Mouse (Mus musculus): ENCODE data around the gene Idnk. TPM values are rescaled to one million over a fixed set of nuclear protein-coding genes. Genes with fewer than 3 reads are reported as not detected.
A peak's percentile ranks its signal among the peaks of the same experiment; 100 is the strongest.

The Idnk gene
- polyA plus RNA-seq, 1 experiment: 36.8 TPM

DNA sequence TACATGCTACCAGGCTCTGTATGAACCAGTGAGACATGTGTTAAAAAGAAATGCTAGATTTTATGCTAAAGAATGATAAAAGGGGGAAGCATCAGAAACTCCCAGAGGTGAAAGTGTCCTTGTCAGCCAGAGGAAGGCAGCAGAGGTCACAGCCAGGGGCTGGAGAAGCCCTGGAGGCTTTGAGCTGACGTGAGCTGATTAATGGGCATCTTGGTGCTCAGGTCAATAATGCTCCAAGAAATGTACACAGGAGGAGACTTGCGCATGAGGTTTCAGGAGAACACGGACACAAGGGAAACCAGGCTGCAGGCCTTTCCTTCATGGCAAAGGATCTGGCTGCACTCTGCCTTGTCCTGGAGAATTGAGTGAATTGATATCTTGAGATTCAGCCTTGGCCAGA lies 30.3 kb downstream of the Idnk start:
- DNase-seq (ENCODE audit: low read depth, low spot score): no peak
- 95% methylated on average over 3 of the region's 3 CpGs for WGBS

- 53% methylated on average over 4 of the region's 4 CpGs for WGBS
Measured at GRCm38 (mm10) chr13:58188412-58188811, 31.0 kb downstream of the Idnk start.

GRCm38 (mm10) chr13:58189473-58189872 lies 32.0 kb downstream of the Idnk start:
- WGBS: 53% methylated on average over 5 of the region's 5 CpGs
- DNase-seq (ENCODE audit: low read depth, low spot score): no peak

More at GRCm38 (mm10) chr13:58188412-58188811, 31.0 kb downstream of the Idnk start:
- DNase-seq (ENCODE audit: low read depth, low spot score): peak; percentile 58

GRCm38 (mm10) chr13:58191516-58191915 lies 34.1 kb downstream of the Idnk start:
- DNase-seq (ENCODE audit: low read depth, low spot score): no peak
- 96% methylated on average over 14 of the region's 14 CpGs for WGBS

- DNase-seq (ENCODE audit: low read depth, low spot score): no peak
- 96% methylated on average over 6 of the region's 6 CpGs for WGBS
Measured at GRCm38 (mm10) chr13:58192146-58192545, 34.7 kb downstream of the Idnk start.

GRCm38 (mm10) chr13:58193221-58193620 lies 35.8 kb downstream of the Idnk start:
- no peak for DNase-seq (ENCODE audit: low read depth, low spot score)
- WGBS: 98% methylated on average over 3 of the region's 3 CpGs

GRCm38 (mm10) chr13:58194908-58195307 lies 37.5 kb downstream of the Idnk start:
- DNase-seq (ENCODE audit: low read depth, low spot score): no peak
- 80% methylated on average over 3 of the region's 3 CpGs for WGBS

DNA sequence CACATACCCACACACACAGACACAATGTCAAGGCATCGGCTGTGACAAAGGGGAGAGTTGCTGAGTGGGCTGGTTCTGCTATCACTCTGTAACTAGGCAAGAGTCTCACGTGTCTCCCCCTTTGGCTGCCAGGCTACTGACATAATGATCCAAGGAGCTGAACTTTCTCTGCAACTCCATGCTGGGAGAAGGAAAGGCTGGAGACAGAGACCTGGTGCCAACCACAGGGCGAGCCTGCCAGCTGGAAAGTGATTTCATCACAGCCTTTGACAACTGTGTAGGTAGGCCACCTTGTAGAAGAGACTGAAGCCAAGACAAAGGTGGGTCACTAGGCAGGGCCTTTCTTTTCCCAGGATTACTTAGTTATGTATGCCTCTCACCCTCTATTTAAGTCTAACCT lies 39.8 kb downstream of the Idnk start:
- WGBS: 76% methylated on average over 3 of the region's 3 CpGs
- DNase-seq (ENCODE audit: low read depth, low spot score): no peak

- 92% methylated on average over 7 of the region's 7 CpGs for WGBS
- DNase-seq (ENCODE audit: low read depth, low spot score): no peak
Measured at GRCm38 (mm10) chr13:58197981-58198640, 40.7 kb downstream of the Idnk start.

DNA sequence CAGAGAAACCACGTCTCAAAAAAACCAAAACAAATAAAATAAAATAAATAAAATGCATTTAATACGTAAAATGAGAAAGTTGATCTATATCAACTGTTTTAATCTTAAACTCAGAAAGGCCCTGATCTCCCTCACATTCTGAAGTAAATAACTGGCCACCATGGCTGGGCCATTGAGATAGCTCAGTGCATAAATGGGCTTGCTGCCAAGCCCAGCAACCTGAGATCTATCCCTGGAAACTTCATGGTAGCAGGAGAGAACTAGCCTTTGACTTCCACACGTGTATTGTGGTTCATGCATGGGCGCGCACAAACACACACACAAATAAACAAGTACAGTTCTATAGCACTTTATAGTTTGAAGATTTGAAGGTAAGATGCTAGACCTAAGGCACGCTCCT lies 43.9 kb downstream of the Idnk start:
- DNase-seq (ENCODE audit: low read depth, low spot score): no peak
- WGBS: 78% methylated on average over 6 of the region's 6 CpGs

GRCm38 (mm10) chr13:58201908-58202307 lies 44.5 kb downstream of the Idnk start:
- WGBS: 90% methylated on average over 3 of the region's 3 CpGs
- no peak for DNase-seq (ENCODE audit: low read depth, low spot score)

- DNase-seq (ENCODE audit: low read depth, low spot score): no peak
- WGBS: 71% methylated on average over 1 of the region's 1 CpGs
Measured at GRCm38 (mm10) chr13:58202903-58203302, 45.5 kb downstream of the Idnk start.

DNA sequence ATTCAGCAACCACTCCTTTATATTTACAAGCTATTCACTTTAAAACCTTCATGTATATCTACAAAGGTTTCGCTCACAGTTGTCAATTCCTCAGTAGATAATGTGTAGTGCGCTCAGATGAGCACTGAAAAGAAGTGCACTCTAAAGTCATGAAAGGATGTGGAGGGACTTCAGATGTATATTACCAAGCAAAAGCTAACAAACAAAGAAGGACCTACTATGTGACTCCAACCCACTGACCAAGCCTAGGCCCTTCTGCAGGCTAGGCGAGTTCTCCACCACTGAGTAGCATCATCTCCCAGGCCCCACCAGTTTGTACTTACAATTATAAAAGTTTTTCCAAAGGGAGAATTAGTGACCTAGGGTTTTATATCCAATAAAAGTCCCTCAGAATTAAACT lies 46.8 kb downstream of the Idnk start:
- 88% methylated on average over 3 of the region's 3 CpGs for WGBS
- no peak for DNase-seq (ENCODE audit: low read depth, low spot score)

DNA sequence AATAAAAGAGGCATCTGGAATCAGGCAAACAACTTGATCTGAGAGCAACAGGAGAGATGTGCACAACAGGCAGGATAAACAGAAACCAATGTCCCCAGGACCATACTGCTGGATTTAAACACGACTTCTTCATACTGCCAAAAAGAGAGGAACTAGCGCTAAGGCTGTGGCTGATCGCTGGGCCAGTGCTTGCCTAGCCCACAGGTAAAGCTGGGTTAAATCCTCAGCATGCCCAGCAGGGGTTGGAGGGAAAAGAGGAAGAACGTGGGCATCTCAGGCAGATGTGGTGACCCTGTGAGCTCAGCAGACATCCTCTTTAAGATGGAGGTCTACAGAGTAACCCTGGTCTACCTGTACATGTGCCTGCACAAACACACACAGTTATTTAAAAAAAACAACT lies 47.5 kb downstream of the Idnk start:
- DNase-seq (ENCODE audit: low read depth, low spot score): no peak
- 34% methylated on average over 4 of the region's 4 CpGs for WGBS

GRCm38 (mm10) chr13:58206084-58206483 lies 48.6 kb downstream of the Idnk start:
- WGBS: 77% methylated on average over 4 of the region's 4 CpGs

GRCm38 (mm10) chr13:58210441-58210840 lies 53.0 kb downstream of the Idnk start:
- no peak for DNase-seq (ENCODE audit: low read depth, low spot score)
- 38% methylated on average over 5 of the region's 5 CpGs for WGBS

More at GRCm38 (mm10) chr13:58206084-58206483, 48.6 kb downstream of the Idnk start:
- DNase-seq (ENCODE audit: low read depth, low spot score): no peak

DNA sequence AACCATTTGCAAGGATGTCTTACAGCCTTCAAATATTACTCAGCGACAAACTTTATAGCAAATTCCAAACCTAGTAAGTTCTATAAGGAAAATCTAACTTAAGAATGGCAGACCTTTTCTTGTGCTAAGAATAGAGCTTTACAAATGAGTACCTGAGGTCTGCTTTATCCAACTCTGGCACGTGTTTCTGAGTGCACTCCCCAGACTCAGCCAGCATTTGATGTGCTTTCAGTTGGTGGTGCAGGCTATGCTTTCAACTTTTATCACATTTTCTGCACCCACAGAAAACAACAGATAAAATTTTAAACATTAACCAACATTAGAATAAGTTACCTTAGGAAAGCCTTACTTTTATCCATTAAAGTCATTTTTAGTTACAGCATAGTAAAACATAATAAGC lies 55.1 kb downstream of the Idnk start:
- DNase-seq (ENCODE audit: low read depth, low spot score): no peak
- whole genome bisulfite sequencing: 52% methylated on average over 2 of the region's 2 CpGs

DNA sequence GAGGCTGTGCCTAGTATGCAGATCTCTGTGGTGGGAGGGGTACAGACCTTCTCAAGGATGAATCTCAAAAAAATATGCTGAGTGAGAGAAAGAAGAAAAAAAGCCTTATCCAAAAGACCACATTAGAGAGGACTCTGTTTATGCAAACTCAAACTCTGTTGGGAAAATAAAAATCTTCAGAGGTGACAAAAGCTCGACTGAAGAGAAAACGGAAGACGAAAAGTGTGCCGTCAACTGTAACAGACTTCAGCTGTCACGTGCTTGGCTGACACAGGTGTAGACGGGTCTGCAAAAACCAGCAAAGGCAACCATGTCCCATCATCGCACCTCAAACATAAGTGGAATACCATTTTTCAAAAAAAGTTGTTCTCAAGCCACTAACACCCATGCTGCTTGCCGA lies 56.4 kb downstream of the Idnk start:
- 24% methylated on average over 8 of the region's 8 CpGs for WGBS
- DNase-seq (ENCODE audit: low read depth, low spot score): no peak
